Mouse (Mus musculus) heart, adult 2 months (tissue): ENCODE data around the gene Celf1.

ENCODE experiments used
- CTCF ChIP-seq: fragments of 200-600 bp; IDR thresholded peaks from 2 replicates; pipeline ENCODE4 v1.8.1; 2022; ENCODE audit warnings: antibody characterized with exemption, mild to moderate bottlenecking, moderate library complexity
- EP300 ChIP-seq: fragments of 200-500 bp; IDR thresholded peaks from 2 replicates; pipeline ENCODE4 v1.6.1; 2011; ENCODE audit warnings: low read depth, low read length, control low read depth; ENCODE audit not compliant: insufficient read depth

DNA sequence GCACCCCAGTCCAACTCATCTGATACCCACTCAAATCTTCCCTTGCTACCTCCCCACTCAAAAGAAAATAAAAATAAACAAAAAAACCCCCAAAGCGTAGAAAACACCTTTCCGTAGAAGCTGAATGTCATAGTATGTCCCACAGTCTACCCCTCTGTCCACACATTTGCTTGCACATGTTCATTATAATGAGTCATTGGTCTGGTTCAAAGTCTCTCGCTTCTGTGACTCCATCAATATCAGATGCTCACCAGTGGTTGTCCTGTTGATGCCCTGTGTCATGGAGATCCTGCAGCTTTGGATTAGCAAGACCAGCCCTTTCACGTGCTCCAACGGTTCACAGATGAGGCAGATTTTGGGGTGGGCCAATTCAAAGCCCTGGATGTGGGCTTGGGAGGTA, 10.0 kb downstream of the Celf1 start:
- TF ChIP-seq EP300, result no peak
- TF ChIP-seq CTCF, result no peak
